Comparison of ENCODE assay signal across 25 mouse cellular contexts in the genomic region with DNA sequence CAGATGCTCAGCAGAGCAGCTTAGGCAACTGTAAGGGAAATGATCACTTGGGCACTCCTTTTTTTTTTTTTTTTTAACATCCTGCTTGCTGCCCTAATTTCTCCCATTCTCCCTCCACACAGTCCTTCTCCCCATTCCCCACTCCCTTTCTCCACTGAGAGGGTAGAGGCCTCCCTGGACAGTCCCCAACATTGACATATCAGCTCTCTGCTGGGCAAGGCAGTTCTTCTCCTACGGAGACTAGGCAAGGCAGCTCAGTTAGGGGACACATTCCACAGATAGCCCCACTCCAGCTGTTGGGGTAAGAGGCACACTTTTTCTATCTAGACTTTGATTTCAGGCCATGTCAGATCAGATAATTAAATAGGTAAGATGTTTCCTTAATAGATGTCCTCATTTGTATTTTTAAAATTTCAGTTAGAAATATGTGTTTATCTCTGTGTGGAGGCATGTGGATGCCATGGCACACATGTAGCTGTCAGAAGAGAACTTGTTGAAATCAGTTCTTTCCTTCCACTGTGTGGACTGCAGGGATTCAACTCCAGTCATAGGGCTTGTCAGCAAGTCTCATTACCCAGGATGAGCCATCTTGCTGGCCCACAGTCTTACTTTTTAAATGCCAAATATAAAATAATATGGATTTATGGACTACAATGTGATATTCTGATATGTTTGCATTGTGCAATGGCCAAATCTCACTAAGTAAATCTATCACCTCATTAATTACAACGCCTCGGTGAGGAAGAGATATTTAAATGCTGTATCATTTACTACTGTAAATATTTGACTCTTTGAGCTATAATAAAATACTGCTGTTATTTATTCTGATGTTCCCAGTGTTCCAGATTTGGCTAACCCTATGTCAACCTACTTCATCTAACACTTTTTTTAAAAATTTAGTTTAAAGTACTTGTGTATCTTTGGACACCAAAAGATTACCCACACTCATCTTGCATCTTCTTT.
DNase-seq lines count a peak whose midpoint lies in the region; ATAC-seq and TF ChIP-seq lines count a peak whose summit lies in the region.
"Had no signal": no experiment of that assay in that cellular context is flagged by ENCODE, and none has a peak within 500 bp of the region (broad histone marks: within the 10 kb centered on the region; RNA-seq: fewer than 3 reads in every experiment).

No protein-coding gene starts in this region.

- TF ChIP-seq EP300 in liver, postnatal 0 days (IDR thresholded peaks at IDR 0.05; ENCODE audit: low read depth): no peak
- no peak for TF ChIP-seq EP300 in lung, postnatal 0 days (IDR thresholded peaks at IDR 0.05)

- H3K9ac ChIP-seq in liver, embryonic 12.5 days: no peak overlapping the region
- H3K9ac ChIP-seq in liver, postnatal 0 days (replicated peaks): no peak overlapping the region
- no peak overlapping the region for H3K9ac ChIP-seq in lung, embryonic 14.5 days
- no peak overlapping the region for H3K9ac ChIP-seq in lung, postnatal 0 days (replicated peaks; ENCODE audit: low read depth)
- H3K9ac ChIP-seq in liver, embryonic 15.5 days: no peak overlapping the region
- H3K9ac ChIP-seq: embryonic facial prominence, embryonic 15.5 days; forebrain, postnatal 0 days; hindbrain, embryonic 14.5 days had no signal

- H3K4me2 ChIP-seq in liver, embryonic 12.5 days: no peak overlapping the region
- no peak overlapping the region for H3K4me2 ChIP-seq in liver, postnatal 0 days (ENCODE audit: low read depth, low read length)
- no peak overlapping the region for H3K4me2 ChIP-seq in lung, embryonic 14.5 days
- H3K4me2 ChIP-seq in lung, postnatal 0 days (replicated peaks; ENCODE audit: low read depth, low read length): no peak overlapping the region
- no peak overlapping the region for H3K4me2 ChIP-seq in liver, embryonic 15.5 days
- H3K4me2 ChIP-seq: embryonic facial prominence, embryonic 15.5 days; heart, embryonic 11.5 days; hindbrain, embryonic 14.5 days had no signal

- peaks cover 71% of the 10 kb centered on the region for H3K4me1 ChIP-seq in liver, embryonic 12.5 days
- peaks cover 23% of the 10 kb centered on the region for H3K4me1 ChIP-seq in liver, postnatal 0 days (ENCODE audit: insufficient read depth)
- no peaks in the 10 kb centered on the region; the same call in 1 of the 2 replicates for H3K4me1 ChIP-seq in lung, embryonic 14.5 days (ENCODE audit: insufficient read depth)
- no peaks in the 10 kb centered on the region for H3K4me1 ChIP-seq in lung, adult 2 months (ENCODE audit: control insufficient read depth, insufficient read depth, low read length)
- H3K4me1 ChIP-seq in lung, postnatal 0 days (ENCODE audit: insufficient read depth, low read depth, low read length): no peaks in the 10 kb centered on the region
- peaks cover 63% of the 10 kb centered on the region for H3K4me1 ChIP-seq in liver, embryonic 15.5 days (replicated peaks)
- H3K4me1 ChIP-seq: embryonic facial prominence, embryonic 15.5 days had no signal

- no peak overlapping the region for H3K4me3 ChIP-seq in liver, embryonic 12.5 days
- no peak overlapping the region for H3K4me3 ChIP-seq in liver, postnatal 0 days (ENCODE audit: low read depth, low read length)
- H3K4me3 ChIP-seq in lung, embryonic 14.5 days (ENCODE audit: low read depth, low read length): no peak overlapping the region
- H3K4me3 ChIP-seq in lung, adult 2 months (replicated peaks; ENCODE audit: extremely low read depth, low read depth, low read length): no peak overlapping the region
- no peak overlapping the region for H3K4me3 ChIP-seq in lung, postnatal 0 days (ENCODE audit: low read depth, low read length)
- no peak overlapping the region for H3K4me3 ChIP-seq in liver, embryonic 15.5 days (replicated peaks)
- H3K4me3 ChIP-seq: embryonic facial prominence, embryonic 15.5 days; gastrocnemius, adult 2 months had no signal

- 80% methylated on average over 3 of the region's 3 CpGs for WGBS in liver, embryonic 12.5 days (ENCODE audit: insufficient replicate concordance)
- 78% methylated on average over 3 of the region's 3 CpGs for WGBS in liver, postnatal 0 days (ENCODE audit: insufficient replicate concordance)
- 32% methylated on average over 3 of the region's 3 CpGs for WGBS in lung, embryonic 14.5 days
- WGBS in lung, adult 2 months: 69% methylated on average over 3 of the region's 3 CpGs
- WGBS in lung, postnatal 0 days: 50% methylated on average over 3 of the region's 3 CpGs
- whole genome bisulfite sequencing in liver, embryonic 15.5 days (ENCODE audit: insufficient replicate concordance): 82% methylated on average over 3 of the region's 3 CpGs

- H3K9me3 ChIP-seq in liver, embryonic 12.5 days (replicated peaks): no peaks in the 10 kb centered on the region
- no peaks in the 10 kb centered on the region for H3K9me3 ChIP-seq in liver, postnatal 0 days (ENCODE audit: low read length)
- no peaks in the 10 kb centered on the region for H3K9me3 ChIP-seq in lung, embryonic 14.5 days (ENCODE audit: low read depth, low read length)
- H3K9me3 ChIP-seq in lung, postnatal 0 days (ENCODE audit: low read length): no peaks in the 10 kb centered on the region
- H3K9me3 ChIP-seq in liver, embryonic 15.5 days (replicated peaks): no peaks in the 10 kb centered on the region
- H3K9me3 ChIP-seq: embryonic facial prominence, embryonic 15.5 days had no signal

- peaks cover 11% of the 10 kb centered on the region for H3K36me3 ChIP-seq in liver, embryonic 12.5 days
- peaks cover 10% of the 10 kb centered on the region for H3K36me3 ChIP-seq in liver, postnatal 0 days (replicated peaks; ENCODE audit: insufficient read depth, low read length)
- H3K36me3 ChIP-seq in lung, embryonic 14.5 days (ENCODE audit: insufficient read depth): no peaks in the 10 kb centered on the region
- H3K36me3 ChIP-seq in lung, postnatal 0 days (ENCODE audit: insufficient read depth, low read length): no peaks in the 10 kb centered on the region
- H3K36me3 ChIP-seq in liver, embryonic 15.5 days (replicated peaks): peaks cover 6% of the 10 kb centered on the region
- H3K36me3 ChIP-seq: embryonic facial prominence, embryonic 15.5 days had no signal

- H3K27ac ChIP-seq in liver, embryonic 12.5 days: peak overlapping the region; percentile 79; the same call in 1 of the 2 replicates
- no peak overlapping the region for H3K27ac ChIP-seq in liver, postnatal 0 days (ENCODE audit: low read depth)
- no peak overlapping the region for H3K27ac ChIP-seq in lung, embryonic 14.5 days (ENCODE audit: low read depth)
- no peak overlapping the region for H3K27ac ChIP-seq in lung, postnatal 0 days (ENCODE audit: low read length)
- peak overlapping the region; percentile 90 for H3K27ac ChIP-seq in liver, embryonic 15.5 days (replicated peaks)
- H3K27ac ChIP-seq: embryonic facial prominence, embryonic 15.5 days; gastrocnemius, adult 2 months; hindbrain, embryonic 14.5 days had no signal

- no peak for TF ChIP-seq POLR2A in lung, adult 2 months (IDR thresholded peaks at IDR 0.05; ENCODE audit: borderline replicate concordance, extremely low read depth, low read depth, low read length)

- no peaks in the 10 kb centered on the region for H3K27me3 ChIP-seq in liver, embryonic 12.5 days (replicated peaks)
- no peaks in the 10 kb centered on the region for H3K27me3 ChIP-seq in liver, postnatal 0 days (ENCODE audit: insufficient read depth, low read length)
- no peaks in the 10 kb centered on the region for H3K27me3 ChIP-seq in lung, embryonic 14.5 days (ENCODE audit: insufficient read depth, low read length)
- H3K27me3 ChIP-seq in lung, postnatal 0 days (replicated peaks; ENCODE audit: insufficient read depth, low read length): no peaks in the 10 kb centered on the region
- no peaks in the 10 kb centered on the region for H3K27me3 ChIP-seq in liver, embryonic 15.5 days
- H3K27me3 ChIP-seq: embryonic facial prominence, embryonic 15.5 days had no signal

- TF ChIP-seq CTCF in liver, postnatal 0 days (IDR thresholded peaks at IDR 0.05; ENCODE audit: low read depth): no peak
- TF ChIP-seq CTCF in lung, embryonic 14.5 days (IDR thresholded peaks at IDR 0.05; ENCODE audit: low read depth): no peak
- no peak for TF ChIP-seq CTCF in lung, adult 2 months (IDR thresholded peaks at IDR 0.05; ENCODE audit: insufficient read depth, low read length)
- TF ChIP-seq CTCF in lung, postnatal 0 days (IDR thresholded peaks at IDR 0.05): no peak

- no peak for DNase-seq in liver, postnatal 0 days
- DNase-seq in lung, embryonic 14.5 days: peak; percentile 82
- DNase-seq in lung, adult 2 months: no peak
- DNase-seq in lung, postnatal 0 days (ENCODE audit: low spot score): peak; percentile 9
- DNase-seq in lung, postnatal 4 days: no peak
- DNase-seq in kidney, postnatal 14 days: no peak
- DNase-seq: adrenal gland, adult 2 months; adrenal gland, postnatal 14 days; cerebellum, adult 11 months; cerebellum, adult 2 months; cerebellum, adult 9-11 months; cerebellum, postnatal 25 days; forebrain, postnatal 0 days; gastrocnemius, adult 2 months; gastrocnemius, postnatal 14 days; heart, adult 11 months; heart, postnatal 10 days; heart, postnatal 36 days had no signal

- ATAC-seq in liver, embryonic 12.5 days: no peak
- no peak for ATAC-seq in liver, postnatal 0 days
- peak; percentile 73 for ATAC-seq in lung, embryonic 14.5 days (ENCODE audit: insufficient read depth)
- ATAC-seq in lung, postnatal 0 days: peak; percentile 37; the same call in 1 of the 2 replicates
- no peak for ATAC-seq in liver, embryonic 15.5 days (ENCODE audit: insufficient read depth)
- ATAC-seq: CD4-positive, CD25-positive, alpha-beta regulatory T cell, adult 4 months; forebrain, embryonic 14.5 days; forebrain, postnatal 0 days had no signal

Comparison
In these comparisons a context has a peak if more than half of its experiments do, and no peak if none do; other contexts are left out.
1. H3K27ac ChIP-seq: peak in liver, embryonic 12.5 days (single experiment) and liver, embryonic 15.5 days (single experiment); none in liver, postnatal 0 days (single experiment), lung, embryonic 14.5 days (single experiment) and lung, postnatal 0 days (single experiment).
2. DNase-seq: peak in lung, embryonic 14.5 days (single experiment) and lung, postnatal 0 days (single experiment); none in liver, postnatal 0 days (single experiment), lung, adult 2 months (single experiment), lung, postnatal 4 days (0 of 2) and kidney, postnatal 14 days (single experiment).
3. ATAC-seq: peak in lung, embryonic 14.5 days (single experiment) and lung, postnatal 0 days (single experiment); none in liver, embryonic 12.5 days (single experiment), liver, postnatal 0 days (single experiment) and liver, embryonic 15.5 days (single experiment).